ENCODE assay signal across 23 mouse cellular contexts in genomic region chr17:78287391-78287790, GRCm38 (mm10).
"Had no signal": no experiment of that assay in that cellular context is flagged by ENCODE, and none has a peak within 500 bp of the region (broad histone marks: within the 10 kb centered on the region; RNA-seq: fewer than 3 reads in every experiment).

No protein-coding gene starts in this region.

- H3K27ac ChIP-seq: heart, embryonic 10.5 days; hindbrain, embryonic 13.5 days; hindbrain, embryonic 15.5 days; hindbrain, postnatal 0 days; kidney, embryonic 15.5 days; kidney, postnatal 0 days; limb, embryonic 13.5 days; limb, embryonic 15.5 days; liver, embryonic 12.5 days; liver, embryonic 14.5 days had no signal

- H3K9ac ChIP-seq: heart, embryonic 12.5 days; hindbrain, embryonic 13.5 days; hindbrain, embryonic 15.5 days; kidney, embryonic 15.5 days; limb, embryonic 13.5 days; limb, embryonic 15.5 days; liver, embryonic 12.5 days; liver, embryonic 14.5 days had no signal

- H3K27me3 ChIP-seq: hindbrain, embryonic 13.5 days; hindbrain, embryonic 15.5 days; kidney, embryonic 15.5 days; limb, embryonic 13.5 days; limb, embryonic 15.5 days; liver, embryonic 12.5 days had no signal

- H3K4me3 ChIP-seq: heart, embryonic 10.5 days; heart, embryonic 12.5 days; hindbrain, embryonic 13.5 days; hindbrain, embryonic 15.5 days; kidney, embryonic 15.5 days; limb, embryonic 13.5 days; limb, embryonic 15.5 days; liver, embryonic 12.5 days had no signal

- H3K4me1 ChIP-seq: heart, embryonic 10.5 days; hindbrain, embryonic 15.5 days had no signal

- DNase-seq: gastrocnemius, postnatal 14 days; gastrocnemius, postnatal 36 days; heart, adult 18-20 months; heart, postnatal 10 days; kidney, adult 11 months; kidney, adult 2 months; kidney, adult 9 months; kidney, postnatal 14 days; kidney, postnatal 36 days; layer of hippocampus, adult 9-11 months; layer of hippocampus, postnatal 36 days; left cerebral cortex, postnatal 4 days had no signal

- H3K36me3 ChIP-seq: heart, embryonic 10.5 days; heart, embryonic 12.5 days; hindbrain, embryonic 13.5 days; hindbrain, embryonic 15.5 days; limb, embryonic 15.5 days; liver, embryonic 12.5 days had no signal
